Mouse (Mus musculus) induced T-regulatory cell, adult 2 months (primary cell): ENCODE measurements at regions not wholly inside any gene's neighbourhood (a gene's known extent, or its start where the extent isn't known, plus 50 kb on each side); places are given as distances from the start of the nearest gene placed in this dataset.

Source experiments
- DNase-seq: peaks from one replicate; pipeline ENCODE4 v3.0.0-alpha.2; 2012; ENCODE audit warnings: low read depth

DNA sequence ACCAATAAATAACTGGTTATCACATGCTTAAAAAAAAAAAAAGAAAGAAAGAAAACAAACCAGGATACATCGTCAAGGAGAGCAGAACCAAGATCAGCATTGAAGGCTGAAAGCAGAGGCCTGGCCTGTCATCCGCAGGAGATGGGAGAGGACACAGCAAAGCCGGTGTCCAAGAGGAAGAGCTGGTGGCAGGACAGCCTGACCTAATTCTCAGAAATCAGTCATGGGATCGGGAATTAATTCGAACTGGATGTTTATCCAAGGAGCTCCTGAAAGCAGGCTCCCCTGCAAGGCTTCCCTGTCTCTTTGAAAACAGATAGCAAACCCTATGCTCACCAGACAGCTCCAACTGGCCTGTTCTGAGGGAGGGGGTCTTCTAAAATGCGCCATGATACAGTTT lies 75.5 kb upstream of the 4930412O13Rik start:
- DNase-seq = no peak
